Mouse (Mus musculus) liver, embryonic 16.5 days (tissue): ENCODE results near the gene Asgr2. TPM values are rescaled to one million over a fixed set of nuclear protein-coding genes. Genes with fewer than 3 reads are reported as not detected.

ENCODE experiments used
- ATAC-seq: fragments of 200-750 bp; cut with Nextera tagmentation; 2 replicates; pipeline ENCODE4 v1.8.0; 2017; ENCODE audit warnings: low read depth, mild to moderate bottlenecking, moderate number of reproducible peaks, moderate library complexity
- H3K27ac ChIP-seq: fragments of 300-500 bp; sonication (generic); 2 replicates; pipeline ENCODE4 v1.5.1; 2014; ENCODE audit warnings: mild to moderate bottlenecking, low read length
- H3K27me3 ChIP-seq: fragments of 300-500 bp; sonication (generic); 2 replicates; pipeline ENCODE4 v1.6.1; 2014; ENCODE audit warnings: low read depth, low read length, mixed read lengths; ENCODE audit not compliant: control insufficient read depth, insufficient read depth
- H3K36me3 ChIP-seq: fragments of 300-500 bp; sonication (generic); 2 replicates; pipeline ENCODE4 v1.6.1; 2014; ENCODE audit warnings: mild to moderate bottlenecking; ENCODE audit not compliant: control insufficient read depth, insufficient read depth
- H3K4me1 ChIP-seq: fragments of 300-500 bp; sonication (generic); 2 replicates; pipeline ENCODE4 v1.6.1; 2014; ENCODE audit warnings: low read depth, low read length, mixed read lengths; ENCODE audit not compliant: control insufficient read depth
- H3K4me2 ChIP-seq: fragments of 300-500 bp; sonication (generic); 2 replicates; pipeline ENCODE4 v1.6.1; 2014; ENCODE audit warnings: low read depth, low read length, mixed read lengths
- H3K4me3 ChIP-seq: fragments of 300-500 bp; sonication (generic); 2 replicates; pipeline ENCODE4 v1.5.1; 2014; ENCODE audit warnings: low read depth, mild to moderate bottlenecking, low read length
- H3K9ac ChIP-seq: fragments of 300-500 bp; sonication (generic); 2 replicates; pipeline ENCODE4 v1.6.1; 2014; ENCODE audit warnings: low read depth, low read length
- H3K9me3 ChIP-seq: fragments of 300-500 bp; sonication (generic); replicated peaks from 2 replicates; pipeline ENCODE4 v1.6.1; 2016; ENCODE audit warnings: low read length; ENCODE audit not compliant: control insufficient read depth
- WGBS: fragments of 180-500 bp; shearing (Covaris S2); extraction: QIAGEN DNeasy Blood & Tissue Kit; methylation state at CpG from one replicate; pipeline ENCODE4 v1.1.7; 2014; ENCODE audit not compliant: insufficient replicate concordance; 5-methylcytosine and 5-hydroxymethylcytosine counted together
- polyA plus RNA-seq: library from polyadenylated mRNA; unstranded; fragments of >200 nt; fragmentation: Nextera tagmentation; extraction: Ambion mirVana; gene quantifications from 2 replicates; pipeline ENCODE4 v1.2.1, GENCODE M21; 2015

The Asgr2 gene
- 12.9 and 13.1 TPM in 2 replicates for polyA plus RNA-seq

- 0 out of 2 replicates have a peak within 1 kb of the TSS, but pooled peaks have one; percentile 22 for H3K4me2 ChIP-seq
- H3K27me3 ChIP-seq = no peaks in the 10 kb centered on the region
- H3K9ac ChIP-seq = peak within 1 kb of the TSS; percentile 15; the same call in 1 of the 2 replicates
- H3K27ac ChIP-seq = peak within 1 kb of the TSS; percentile 87
- H3K9me3 ChIP-seq = no peaks in the 10 kb centered on the region
- H3K4me1 ChIP-seq = peaks cover 3% of the 10 kb centered on the region; the same call in 1 of the 2 replicates
- WGBS = 47% methylated on average over 12 of the region's 12 CpGs
- peak within 1 kb of the TSS; percentile 22; the same call in 1 of the 2 replicates for H3K4me3 ChIP-seq
- H3K36me3 ChIP-seq = no peaks in the 10 kb centered on the region
- ATAC-seq = peak; percentile 91
Measured at GRCm38 (mm10) chr11:70091986-70092783, at the start of gene Asgr2. Asgr2 (plus strand) TSS chr11:70092644.

GRCm38 (mm10) chr11:70043665-70044064 lies 48.8 kb upstream of the Asgr2 start:
- ATAC-seq = no peak
- 87% methylated on average over 7 of the region's 7 CpGs for WGBS
- Histone ChIP-seq H3K9ac (no peak overlapping the region), H3K27ac (no peak overlapping the region), H3K9me3 (no peaks in the 10 kb centered on the region), H3K4me3 (no peak overlapping the region), H3K36me3 (no peaks in the 10 kb centered on the region), H3K4me1 (no peaks in the 10 kb centered on the region), H3K27me3 (no peaks in the 10 kb centered on the region), H3K4me2 (no peak overlapping the region)

DNA sequence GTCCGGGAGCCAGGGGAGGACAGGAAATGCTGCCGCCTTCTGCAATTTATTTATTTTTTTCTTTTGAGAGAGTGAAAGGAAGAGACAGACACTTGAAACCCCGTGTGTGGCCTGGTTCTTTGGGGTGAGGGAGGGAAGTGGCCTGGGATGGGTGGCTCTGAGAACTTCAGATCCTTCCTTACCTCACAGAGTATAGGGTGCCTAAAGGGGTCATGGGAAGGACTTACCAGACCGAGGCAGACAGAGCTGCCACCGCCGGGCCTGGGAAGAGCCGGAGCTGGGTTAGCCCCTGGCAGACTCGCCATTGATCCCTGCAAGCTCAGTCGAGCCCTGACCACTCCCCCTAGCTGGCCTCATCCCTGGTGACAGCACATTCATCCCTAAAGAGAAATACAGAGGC lies 47.0 kb upstream of the Asgr2 start:
- WGBS = 52% methylated on average over 9 of the region's 9 CpGs
- H3K4me1 ChIP-seq = no peaks in the 10 kb centered on the region
- H3K9me3 ChIP-seq = no peaks in the 10 kb centered on the region
- H3K27me3 ChIP-seq = no peaks in the 10 kb centered on the region
- H3K4me2 ChIP-seq = no peak overlapping the region
- H3K9ac ChIP-seq = no peak overlapping the region
- ATAC-seq = no peak
- no peaks in the 10 kb centered on the region for H3K36me3 ChIP-seq
- no peak overlapping the region for H3K27ac ChIP-seq
- H3K4me3 ChIP-seq = no peak overlapping the region

DNA sequence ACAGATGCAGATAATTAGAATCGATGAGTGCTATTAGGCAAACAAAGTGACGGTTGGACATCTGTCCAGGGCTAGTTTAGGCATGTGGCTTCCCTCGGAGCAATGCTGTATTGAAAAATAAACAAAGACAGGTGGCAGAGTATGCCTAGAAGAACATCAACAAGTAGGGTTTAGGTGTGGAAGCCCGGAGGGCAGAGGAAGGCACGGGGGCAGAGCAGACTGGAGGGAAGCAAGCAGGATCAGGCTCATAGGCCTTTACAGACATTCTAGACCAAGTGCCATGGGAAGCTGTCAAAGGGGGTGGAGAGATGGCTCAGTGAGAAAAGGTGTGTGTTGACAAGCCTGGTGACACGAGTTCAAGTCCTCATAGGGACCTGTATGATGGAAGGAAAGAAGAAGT lies 43.1 kb upstream of the Asgr2 start:
- Histone ChIP-seq H3K36me3 (no peaks in the 10 kb centered on the region), H3K9me3 (no peaks in the 10 kb centered on the region), H3K4me2 (no peak overlapping the region), H3K9ac (no peak overlapping the region), H3K27me3 (no peaks in the 10 kb centered on the region), H3K4me1 (no peaks in the 10 kb centered on the region), H3K27ac (no peak overlapping the region), H3K4me3 (no peak overlapping the region)
- WGBS = 65% methylated on average over 6 of the region's 6 CpGs
- no peak for ATAC-seq

GRCm38 (mm10) chr11:70049816-70050215 lies 42.6 kb upstream of the Asgr2 start:
- Histone ChIP-seq H3K4me3 (no peak overlapping the region), H3K4me2 (no peak overlapping the region), H3K4me1 (no peaks in the 10 kb centered on the region), H3K27me3 (no peaks in the 10 kb centered on the region), H3K36me3 (no peaks in the 10 kb centered on the region), H3K9me3 (no peaks in the 10 kb centered on the region), H3K27ac (no peak overlapping the region), H3K9ac (no peak overlapping the region)
- WGBS = 46% methylated on average over 10 of the region's 10 CpGs
- no peak for ATAC-seq

GRCm38 (mm10) chr11:70053156-70053555 lies 39.3 kb upstream of the Asgr2 start:
- Histone ChIP-seq H3K4me1 (no peaks in the 10 kb centered on the region; the same call in 1 of the 2 replicates), H3K9me3 (no peaks in the 10 kb centered on the region), H3K4me3 (no peak overlapping the region), H3K27me3 (no peaks in the 10 kb centered on the region), H3K9ac (no peak overlapping the region), H3K27ac (no peak overlapping the region), H3K36me3 (no peaks in the 10 kb centered on the region), H3K4me2 (no peak overlapping the region)
- no peak for ATAC-seq
- 51% methylated on average over 7 of the region's 7 CpGs for WGBS

- Histone ChIP-seq H3K27me3 (no peaks in the 10 kb centered on the region), H3K9ac (no peak within 1 kb of the TSS), H3K27ac (no peak within 1 kb of the TSS), H3K4me1 (no peaks in the 10 kb centered on the region; the same call in 1 of the 2 replicates), H3K4me3 (no peak within 1 kb of the TSS), H3K36me3 (no peaks in the 10 kb centered on the region), H3K9me3 (no peaks in the 10 kb centered on the region), H3K4me2 (no peak within 1 kb of the TSS)
- ATAC-seq = peak; percentile 60
- 68% methylated on average over 10 of the region's 10 CpGs for WGBS
Measured at GRCm38 (mm10) chr11:70053898-70054570, 38.4 kb upstream of the Asgr2 start, which contains the start of gene Asgr1. Asgr1 (plus strand) TSS chr11:70054085.

GRCm38 (mm10) chr11:70055618-70056214 lies 36.7 kb upstream of the Asgr2 start:
- H3K4me1 ChIP-seq = no peaks in the 10 kb centered on the region; the same call in 1 of the 2 replicates
- H3K27ac ChIP-seq = no peak overlapping the region
- H3K27me3 ChIP-seq = no peaks in the 10 kb centered on the region
- H3K4me2 ChIP-seq = no peak overlapping the region
- H3K9ac ChIP-seq = no peak overlapping the region
- 28% methylated on average over 18 of the region's 18 CpGs for WGBS
- no peak overlapping the region for H3K4me3 ChIP-seq
- ATAC-seq = peak; percentile 40
- no peaks in the 10 kb centered on the region for H3K36me3 ChIP-seq
- no peaks in the 10 kb centered on the region for H3K9me3 ChIP-seq
